In the genomic region with DNA sequence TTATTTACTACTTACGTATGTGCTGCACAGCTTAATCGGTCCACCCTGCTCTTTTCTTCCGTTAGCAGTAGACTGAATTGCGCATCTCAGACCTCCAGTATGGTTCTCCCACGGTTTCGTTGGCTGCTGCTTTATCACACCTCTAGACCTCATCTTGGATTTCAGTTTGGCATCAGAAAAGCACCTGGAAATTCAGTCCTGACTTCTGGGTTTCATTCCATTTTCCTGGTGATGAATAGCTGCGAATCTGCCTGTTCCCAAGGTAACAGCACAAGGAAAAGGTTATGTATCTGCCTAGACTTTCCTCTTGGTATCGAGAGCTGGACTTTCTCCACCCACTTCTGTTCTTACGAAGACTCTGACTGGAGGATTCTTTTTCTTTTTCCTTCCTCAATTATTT, we compare ENCODE assay signal across 8 mouse cellular contexts. TPM values are rescaled to one million over a fixed set of nuclear protein-coding genes. Genes with fewer than 3 reads are reported as not detected.
DNase-seq lines count a peak whose midpoint lies in the region; ATAC-seq lines count a peak whose summit lies in the region.

Akap7 (minus strand) TSS at position 101 of the 400 bp plus-strand sequence.

- no peak within 1 kb of the TSS for H3K4me2 ChIP-seq in hindbrain, embryonic 14.5 days (replicated peaks)
- H3K4me2 ChIP-seq in liver, embryonic 16.5 days (ENCODE audit: low read depth, low read length) = no peak within 1 kb of the TSS

- no peak within 1 kb of the TSS for H3K27ac ChIP-seq in hindbrain, embryonic 14.5 days
- H3K27ac ChIP-seq in liver, embryonic 16.5 days (ENCODE audit: low read length) = no peak within 1 kb of the TSS

- H3K4me1 ChIP-seq in hindbrain, embryonic 14.5 days (replicated peaks; ENCODE audit: control insufficient read depth, insufficient read depth, low read length) = peaks cover 8% of the 10 kb centered on the region
- no peaks in the 10 kb centered on the region for H3K4me1 ChIP-seq in liver, embryonic 16.5 days (ENCODE audit: control insufficient read depth, low read depth, low read length)

- no peak for DNase-seq in urinary bladder, adult 2 months (ENCODE audit: low spot score)
- no peak for DNase-seq in urinary bladder, adult 18-20 months (ENCODE audit: low spot score in 2 of 2)
- no peak for DNase-seq in gastrocnemius, adult 8-10 months (ENCODE audit: low spot score in 2 of 2)
- no peak for DNase-seq in hindbrain, embryonic 14.5 days (ENCODE audit: low spot score)
- DNase-seq in thymus, postnatal 10 days (ENCODE audit: low spot score in 2 of 2) = no peak
- no peak for DNase-seq in right cerebral cortex, postnatal 25 days

- no peaks in the 10 kb centered on the region for H3K9me3 ChIP-seq in hindbrain, embryonic 14.5 days (ENCODE audit: control insufficient read depth, low read length)
- H3K9me3 ChIP-seq in liver, embryonic 16.5 days (replicated peaks; ENCODE audit: control insufficient read depth, low read length) = no peaks in the 10 kb centered on the region

- 92% methylated on average over 9 of the region's 9 CpGs for WGBS in hindbrain, embryonic 14.5 days
- 74% methylated on average over 9 of the region's 9 CpGs for WGBS in liver, embryonic 16.5 days (ENCODE audit: insufficient replicate concordance)

- H3K9ac ChIP-seq in hindbrain, embryonic 14.5 days = no peak within 1 kb of the TSS
- no peak within 1 kb of the TSS for H3K9ac ChIP-seq in liver, embryonic 16.5 days (ENCODE audit: low read depth, low read length)

- no peak for ATAC-seq in hindbrain, embryonic 14.5 days (ENCODE audit: low FRiP score)
- ATAC-seq in liver, embryonic 16.5 days (ENCODE audit: low read depth) = no peak
- no peak for ATAC-seq in CD4-positive, CD25-positive, alpha-beta regulatory T cell, adult 4 months

- H3K4me3 ChIP-seq in hindbrain, embryonic 14.5 days (replicated peaks; ENCODE audit: low read length) = no peak within 1 kb of the TSS
- H3K4me3 ChIP-seq in liver, embryonic 16.5 days (ENCODE audit: low read depth, low read length) = no peak within 1 kb of the TSS

- no peaks in the 10 kb centered on the region for H3K27me3 ChIP-seq in hindbrain, embryonic 14.5 days (ENCODE audit: control insufficient read depth, insufficient read depth, low read length)
- no peaks in the 10 kb centered on the region for H3K27me3 ChIP-seq in liver, embryonic 16.5 days (ENCODE audit: control insufficient read depth, insufficient read depth, low read depth, low read length)

- H3K36me3 ChIP-seq in hindbrain, embryonic 14.5 days (replicated peaks; ENCODE audit: control insufficient read depth, insufficient read depth) = no peaks in the 10 kb centered on the region
- H3K36me3 ChIP-seq in liver, embryonic 16.5 days (ENCODE audit: control insufficient read depth, insufficient read depth) = no peaks in the 10 kb centered on the region

RNA-seq across cellular contexts. Expression of gene Akap7, which starts in this region (rescaled TPM):
- 30.8 and 35.7 TPM in 2 replicates for polyA plus RNA-seq in urinary bladder, adult 2 months (2012; rRNA removed)
- total RNA-seq in gastrocnemius, adult 8-10 months (2022) = 10 to 100 TPM; 12.8 to 19.5 (median 16.1) TPM
- 48.8 and 56.7 TPM in 2 replicates for polyA plus RNA-seq in hindbrain, embryonic 14.5 days (2014; fragmentation: Nextera tagmentation; extraction: Ambion mirVana)
- polyA plus RNA-seq in liver, embryonic 16.5 days (2015; fragmentation: Nextera tagmentation; extraction: Ambion mirVana) = 19.0 and 20.3 TPM in 2 replicates
- polyA plus RNA-seq in CD4-positive, CD25-positive, alpha-beta regulatory T cell, adult 4 months (2017; shearing (Covaris generic)) = 1 to 10 TPM; 3.9 to 6.1 TPM
